Mouse (Mus musculus): Measurements from ENCODE around the gene Syce2.

- TF ChIP-seq CTCF (IDR thresholded peaks at IDR 0.05; ENCODE audit: low read depth), result no peak
- no peak for TF ChIP-seq EP300 (IDR thresholded peaks at IDR 0.05; ENCODE audit: low read depth)
These were observed 24.1 kb downstream of the Syce2 start for GRCm38 (mm10) chr8:84895963-84896362.
